Mouse (Mus musculus) limb, embryonic 13.5 days (tissue): ENCODE measurements around the gene Kcnj16. TPM values are rescaled to one million over a fixed set of nuclear protein-coding genes. Genes with fewer than 3 reads are reported as not detected.

Experiments used
- ATAC-seq: fragments of 200-750 bp; cut with Nextera tagmentation; 2 replicates; pipeline ENCODE4 v1.8.0; 2017; ENCODE audit warnings: low read depth, moderate number of reproducible peaks, moderate TSS enrichment; ENCODE audit not compliant: low FRiP score
- H3K27ac ChIP-seq: fragments of 300-500 bp; sonication (generic); 2 replicates; pipeline ENCODE4 v1.5.1; 2015; ENCODE audit warnings: inconsistent platforms, mild to moderate bottlenecking, moderate library complexity
- H3K27me3 ChIP-seq: fragments of 300-500 bp; sonication (generic); 2 replicates; pipeline ENCODE4 v1.6.1; 2015; ENCODE audit warnings: mild to moderate bottlenecking, inconsistent platforms
- H3K36me3 ChIP-seq: fragments of 300-500 bp; sonication (generic); 2 replicates; pipeline ENCODE4 v1.6.1; 2015; ENCODE audit warnings: inconsistent platforms, mild to moderate bottlenecking, moderate library complexity
- H3K4me1 ChIP-seq: fragments of 300-500 bp; sonication (generic); 2 replicates; pipeline ENCODE4 v1.6.1; 2015; ENCODE audit warnings: inconsistent platforms
- H3K4me2 ChIP-seq: fragments of 300-500 bp; sonication (generic); replicated peaks from 2 replicates; pipeline ENCODE4 v1.6.1; 2015; ENCODE audit warnings: inconsistent platforms, mild to moderate bottlenecking, moderate library complexity
- H3K4me3 ChIP-seq: fragments of 300-500 bp; sonication (generic); 2 replicates; pipeline ENCODE4 v1.5.1; 2015; ENCODE audit warnings: moderate library complexity, mild to moderate bottlenecking, inconsistent platforms
- H3K9ac ChIP-seq: fragments of 300-500 bp; sonication (generic); 2 replicates; pipeline ENCODE4 v1.6.1; 2015; ENCODE audit warnings: mild to moderate bottlenecking, inconsistent platforms
- H3K9me3 ChIP-seq: fragments of 300-500 bp; sonication (generic); 2 replicates; pipeline ENCODE4 v1.6.1; 2016; ENCODE audit warnings: inconsistent platforms
- WGBS: fragments of 180-500 bp; shearing (Covaris S2); methylation state at CpG from one replicate; pipeline ENCODE4 v1.1.7; 2015; 5-methylcytosine and 5-hydroxymethylcytosine counted together
- polyA plus RNA-seq: library from polyadenylated mRNA; unstranded; fragments of >200 nt; fragmentation: Nextera tagmentation; extraction: Ambion mirVana; gene quantifications from 2 replicates; pipeline ENCODE4 v1.2.1, GENCODE M21; 2015

Gene Kcnj16
- polyA plus RNA-seq, 1 experiment from 2014 or later: not detected

GRCm38 (mm10) chr11:111059440-111059839, 91.6 kb downstream of the Kcnj16 start:
- H3K36me3 ChIP-seq: no peaks in the 10 kb centered on the region
- no peaks in the 10 kb centered on the region for H3K9me3 ChIP-seq
- no peak for ATAC-seq
- no peak overlapping the region for H3K27ac ChIP-seq
- no peak overlapping the region for H3K4me2 ChIP-seq
- H3K4me1 ChIP-seq: no peaks in the 10 kb centered on the region
- H3K9ac ChIP-seq: no peak overlapping the region
- H3K4me3 ChIP-seq: no peak overlapping the region
- H3K27me3 ChIP-seq: no peaks in the 10 kb centered on the region

GRCm38 (mm10) chr11:111060216-111060615, 92.4 kb downstream of the Kcnj16 start:
- no peak for ATAC-seq
- no peaks in the 10 kb centered on the region for H3K4me1 ChIP-seq
- H3K4me3 ChIP-seq: no peak overlapping the region
- H3K27ac ChIP-seq: no peak overlapping the region
- H3K27me3 ChIP-seq: no peaks in the 10 kb centered on the region
- WGBS: 57% methylated on average over 5 of the region's 5 CpGs
- no peak overlapping the region for H3K9ac ChIP-seq
- no peaks in the 10 kb centered on the region for H3K9me3 ChIP-seq
- H3K4me2 ChIP-seq: no peak overlapping the region
- no peaks in the 10 kb centered on the region for H3K36me3 ChIP-seq

- no peak for ATAC-seq
- peak overlapping the region; percentile 92 for H3K4me2 ChIP-seq
- peak overlapping the region; percentile 15; the same call in 1 of the 2 replicates for H3K27ac ChIP-seq
- H3K36me3 ChIP-seq: no peaks in the 10 kb centered on the region
- H3K4me3 ChIP-seq: peak overlapping the region; percentile 67
- peak overlapping the region; percentile 55 for H3K9ac ChIP-seq
- peaks cover 15% of the 10 kb centered on the region for H3K27me3 ChIP-seq
- H3K4me1 ChIP-seq: peaks cover 19% of the 10 kb centered on the region; the same call in 1 of the 2 replicates
- no peaks in the 10 kb centered on the region for H3K9me3 ChIP-seq
- 1% methylated on average over 25 of the region's 25 CpGs for WGBS
Measured at GRCm38 (mm10) chr11:111064751-111065527, 97.1 kb downstream of the Kcnj16 start.

GRCm38 (mm10) chr11:111065635-111066298, 97.9 kb downstream of the Kcnj16 start, which contains the start of gene Kcnj2:
Gene Kcnj2, plus strand, starts transcription at chr11:111066164.
- Histone ChIP-seq H3K9ac (peak within 1 kb of the TSS; percentile 61), H3K4me3 (peak within 1 kb of the TSS; percentile 67), H3K36me3 (no peaks in the 10 kb centered on the region), H3K27me3 (peaks cover 15% of the 10 kb centered on the region), H3K9me3 (no peaks in the 10 kb centered on the region), H3K4me2 (peak within 1 kb of the TSS; percentile 92), H3K4me1 (peaks cover 19% of the 10 kb centered on the region; the same call in 1 of the 2 replicates), H3K27ac (peak within 1 kb of the TSS; percentile 61)
- under 1% methylated on average over 28 of the region's 28 CpGs for WGBS
- peak; percentile 97 for ATAC-seq

GRCm38 (mm10) chr11:111066299-111066691, 98.5 kb downstream of the Kcnj16 start:
- Histone ChIP-seq H3K9ac (peak overlapping the region; percentile 61), H3K4me2 (peak overlapping the region; percentile 92), H3K9me3 (no peaks in the 10 kb centered on the region), H3K27me3 (peaks cover 15% of the 10 kb centered on the region), H3K4me3 (peak overlapping the region; percentile 67), H3K36me3 (no peaks in the 10 kb centered on the region), H3K4me1 (peaks cover 19% of the 10 kb centered on the region; the same call in 1 of the 2 replicates), H3K27ac (peak overlapping the region; percentile 52; the same call in 1 of the 2 replicates)
- ATAC-seq: peak; percentile 39
- under 1% methylated on average over 9 of the region's 9 CpGs for WGBS

GRCm38 (mm10) chr11:111067787-111068186, 100.0 kb downstream of the Kcnj16 start:
- H3K36me3 ChIP-seq: peaks cover 12% of the 10 kb centered on the region
- peak overlapping the region; percentile 92 for H3K4me2 ChIP-seq
- peak overlapping the region; percentile 61; the same call in 1 of the 2 replicates for H3K9ac ChIP-seq
- no peak for ATAC-seq
- H3K9me3 ChIP-seq: no peaks in the 10 kb centered on the region
- 56% methylated on average over 3 of the region's 3 CpGs for WGBS
- no peak overlapping the region for H3K27ac ChIP-seq
- H3K4me1 ChIP-seq: peaks cover 19% of the 10 kb centered on the region; the same call in 1 of the 2 replicates
- H3K27me3 ChIP-seq: peaks cover 15% of the 10 kb centered on the region
- peak overlapping the region; percentile 67 for H3K4me3 ChIP-seq

GRCm38 (mm10) chr11:111070460-111070859, 102.6 kb downstream of the Kcnj16 start:
- Histone ChIP-seq H3K4me1 (peaks cover 19% of the 10 kb centered on the region; the same call in 1 of the 2 replicates), H3K9ac (no peak overlapping the region), H3K27ac (no peak overlapping the region), H3K36me3 (peaks cover 18% of the 10 kb centered on the region), H3K4me2 (no peak overlapping the region), H3K4me3 (no peak overlapping the region), H3K9me3 (no peaks in the 10 kb centered on the region), H3K27me3 (peaks cover 15% of the 10 kb centered on the region)
- ATAC-seq: no peak

GRCm38 (mm10) chr11:111074131-111074530, 106.3 kb downstream of the Kcnj16 start:
- ATAC-seq: no peak
- H3K4me2 ChIP-seq: no peak overlapping the region
- H3K36me3 ChIP-seq: peaks cover 18% of the 10 kb centered on the region
- H3K4me3 ChIP-seq: no peak overlapping the region
- no peak overlapping the region for H3K9ac ChIP-seq
- H3K27ac ChIP-seq: no peak overlapping the region
- H3K4me1 ChIP-seq: 0 out of 2 replicates have a peak, but pooled peaks cover 3% of the 10 kb centered on the region
- no peaks in the 10 kb centered on the region for H3K27me3 ChIP-seq
- no peaks in the 10 kb centered on the region for H3K9me3 ChIP-seq

Other genes with a start within 250 kb of the Kcnj16 start
- 2.8 and 2.9 TPM in 2 replicates for gene Kcnj2, start 98.1 kb downstream of the Kcnj16 start, polyA plus RNA-seq